Mouse (Mus musculus): Measurements from ENCODE around the gene Pus7.

- no peak for TF ChIP-seq POLR2A (IDR thresholded peaks at IDR 0.05; ENCODE audit: low read depth, low read length)
- TF ChIP-seq CTCF (IDR thresholded peaks at IDR 0.05; ENCODE audit: extremely low read depth, insufficient read length, insufficient replicate concordance, low read depth, low read length), result no peak
Measured at GRCm38 (mm10) chr5:23737111-23737510, 46.4 kb downstream of the Pus7 start.

All from small intestine, adult 2 months (tissue).